Mouse (Mus musculus) forebrain, embryonic 10.5 days (tissue): ENCODE data around the gene Katnb1. TPM values are rescaled to one million over a fixed set of nuclear protein-coding genes. Genes with fewer than 3 reads are reported as not detected.
A peak's percentile ranks its signal among the peaks of the same experiment; 100 is the strongest.

Experiments used
- DNase-seq: peaks from one replicate; pipeline ENCODE4 v3.0.0-alpha.2; 2017; ENCODE audit warnings: low spot score; ENCODE audit errors: extremely low spot score
- H3K27ac ChIP-seq: fragments of 300-500 bp; sonication (generic); 2 replicates; pipeline ENCODE4 v1.5.1; 2016; ENCODE audit warnings: mild to moderate bottlenecking
- H3K27me3 ChIP-seq: fragments of 300-500 bp; sonication (generic); 2 replicates; pipeline ENCODE4 v1.6.1; 2016; ENCODE audit warnings: mild to moderate bottlenecking; ENCODE audit not compliant: poor library complexity, severe bottlenecking
- H3K36me3 ChIP-seq: fragments of 300-500 bp; sonication (generic); replicated peaks from 2 replicates; pipeline ENCODE4 v1.6.1; 2016; ENCODE audit warnings: mild to moderate bottlenecking, moderate library complexity
- H3K4me1 ChIP-seq: fragments of 300-500 bp; sonication (generic); 2 replicates; pipeline ENCODE4 v1.6.1; 2016
- H3K4me3 ChIP-seq: fragments of 300-500 bp; sonication (generic); 2 replicates; pipeline ENCODE4 v1.5.1; 2016; ENCODE audit warnings: mild to moderate bottlenecking, moderate library complexity
- H3K9me3 ChIP-seq: fragments of 300-500 bp; sonication (generic); 2 replicates; pipeline ENCODE4 v1.6.1; 2016; ENCODE audit warnings: mild to moderate bottlenecking, moderate library complexity
- WGBS: fragments of 180-500 bp; shearing (Covaris S2); methylation state at CpG from one replicate; pipeline ENCODE4 v1.1.7; 2016; 5-methylcytosine and 5-hydroxymethylcytosine counted together
- polyA plus RNA-seq: library from polyadenylated mRNA; unstranded; fragments of >200 nt; fragmentation: Nextera tagmentation; extraction: Ambion mirVana; gene quantifications from 2 replicates; pipeline ENCODE4 v1.2.1, GENCODE M21; 2016

Gene Katnb1
- polyA plus RNA-seq, 1 experiment from 2014 or later: 30.7 TPM

DNA sequence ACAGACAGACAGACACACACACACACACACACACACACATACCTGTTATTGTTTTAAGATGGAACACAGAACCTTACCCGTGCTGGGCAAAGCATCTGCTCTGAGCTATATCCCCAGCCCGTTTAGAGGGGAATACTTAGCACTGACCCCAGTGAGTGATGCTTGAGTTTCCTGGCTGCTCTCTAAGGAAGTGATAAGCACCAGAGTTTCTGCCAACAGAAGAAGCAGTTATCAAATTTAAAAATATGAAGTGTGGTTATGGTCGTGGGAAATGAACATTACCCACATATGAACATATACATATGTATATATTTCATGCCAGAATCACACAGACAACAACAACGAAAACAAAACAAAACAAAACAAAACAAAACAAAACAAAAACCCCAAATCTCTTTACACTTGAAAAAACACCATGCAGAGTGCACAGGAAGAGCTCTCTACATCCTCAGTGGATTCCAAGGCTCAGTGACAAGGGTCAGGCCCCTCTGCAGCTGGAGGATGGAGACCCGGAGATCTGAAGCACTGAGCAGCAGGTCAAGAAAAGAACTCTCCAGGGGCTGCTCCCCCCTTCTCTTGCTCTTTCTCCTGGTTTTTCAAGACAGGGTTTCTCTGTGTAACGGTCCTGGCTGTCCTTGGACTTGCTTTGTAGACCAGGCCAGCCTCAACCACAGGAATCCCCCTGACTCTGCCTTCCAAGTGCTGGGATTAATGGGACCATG, 21.0 kb upstream of the Katnb1 start:
- Histone ChIP-seq H3K9me3 (no peaks in the 10 kb centered on the region), H3K4me1 (peaks cover 3% of the 10 kb centered on the region), H3K27me3 (no peaks in the 10 kb centered on the region), H3K27ac (no peak overlapping the region), H3K4me3 (no peak overlapping the region), H3K36me3 (no peaks in the 10 kb centered on the region)
- no peak for DNase-seq
- 79% methylated on average over 6 of the region's 6 CpGs for WGBS

- H3K27ac ChIP-seq: no peak overlapping the region
- H3K36me3 ChIP-seq: no peaks in the 10 kb centered on the region
- no peaks in the 10 kb centered on the region for H3K27me3 ChIP-seq
- no peak for DNase-seq
- WGBS: 96% methylated on average over 2 of the region's 2 CpGs
- no peaks in the 10 kb centered on the region for H3K9me3 ChIP-seq
- H3K4me3 ChIP-seq: no peak overlapping the region
- no peaks in the 10 kb centered on the region for H3K4me1 ChIP-seq
Observed at GRCm38 (mm10) chr8:95064531-95064930, 16.5 kb upstream of the Katnb1 start.

DNA sequence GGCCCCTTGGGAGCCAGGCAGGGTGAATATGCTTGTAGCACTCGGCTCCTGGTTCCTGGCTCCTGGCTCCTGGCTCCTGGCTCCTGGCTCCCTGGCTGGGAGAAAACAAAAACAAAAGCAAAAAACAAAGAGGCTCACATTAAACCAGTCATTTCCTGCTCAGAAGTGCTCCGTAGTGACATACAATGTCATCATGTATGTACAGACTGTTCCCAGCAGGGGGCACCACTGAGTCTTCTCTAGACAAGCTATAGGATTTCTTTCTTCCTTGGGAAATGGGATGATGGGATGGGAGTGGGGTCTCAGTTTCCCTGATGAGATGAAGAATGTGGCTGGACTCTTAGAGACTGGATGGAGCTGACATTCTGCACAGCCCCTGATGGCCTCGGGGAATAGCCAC, 13.4 kb upstream of the Katnb1 start:
- peak; percentile 38 for DNase-seq
- no peaks in the 10 kb centered on the region for H3K36me3 ChIP-seq
- WGBS: 53% methylated on average over 3 of the region's 3 CpGs

GRCm38 (mm10) chr8:95075504-95075903, 5.5 kb upstream of the Katnb1 start:
- H3K4me1 ChIP-seq: peaks cover 7% of the 10 kb centered on the region
- DNase-seq: no peak
- H3K4me3 ChIP-seq: no peak overlapping the region
- H3K9me3 ChIP-seq: no peaks in the 10 kb centered on the region
- no peaks in the 10 kb centered on the region for H3K36me3 ChIP-seq
- WGBS: 81% methylated on average over 3 of the region's 3 CpGs
- H3K27ac ChIP-seq: no peak overlapping the region
- H3K27me3 ChIP-seq: no peaks in the 10 kb centered on the region

More for the DNA sequence above, 13.4 kb upstream of the Katnb1 start:
- Histone ChIP-seq H3K4me1 (no peaks in the 10 kb centered on the region), H3K4me3 (no peak overlapping the region), H3K27me3 (no peaks in the 10 kb centered on the region), H3K9me3 (no peaks in the 10 kb centered on the region), H3K27ac (no peak overlapping the region)

- no peaks in the 10 kb centered on the region for H3K27me3 ChIP-seq
- no peaks in the 10 kb centered on the region for H3K36me3 ChIP-seq
- DNase-seq: no peak
- no peak overlapping the region for H3K4me3 ChIP-seq
- no peak overlapping the region for H3K27ac ChIP-seq
- no peaks in the 10 kb centered on the region for H3K9me3 ChIP-seq
- whole genome bisulfite sequencing: 81% methylated on average over 17 of the region's 17 CpGs
- H3K4me1 ChIP-seq: peaks cover 7% of the 10 kb centered on the region
Observed at GRCm38 (mm10) chr8:95076151-95076550, 4.8 kb upstream of the Katnb1 start.

DNA sequence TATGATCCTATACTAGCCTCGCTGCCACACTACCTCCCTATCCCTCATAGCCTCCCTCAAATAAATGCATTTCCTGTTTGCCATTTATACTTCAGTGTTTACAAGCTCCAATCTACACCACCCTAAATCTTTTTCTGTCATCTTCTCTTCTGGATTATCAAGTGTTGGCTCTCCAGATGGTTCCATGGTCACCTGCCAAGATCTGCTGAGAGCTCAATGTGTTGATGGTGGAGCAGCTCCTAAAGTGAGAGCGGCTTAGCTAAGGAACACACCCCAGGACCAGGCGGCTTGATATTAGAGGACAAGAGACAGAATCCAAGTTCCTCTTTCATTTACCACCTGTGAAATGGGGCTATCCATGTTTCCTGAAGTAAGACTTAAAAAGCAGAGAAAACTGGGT, 2.9 kb upstream of the Katnb1 start:
- Histone ChIP-seq H3K4me3 (no peak overlapping the region), H3K27ac (no peak overlapping the region), H3K27me3 (no peaks in the 10 kb centered on the region), H3K4me1 (peaks cover 24% of the 10 kb centered on the region), H3K36me3 (0 out of 2 replicates have a peak, but pooled peaks cover 2% of the 10 kb centered on the region), H3K9me3 (no peaks in the 10 kb centered on the region)
- no peak for DNase-seq
- 86% methylated on average over 3 of the region's 3 CpGs for WGBS

DNA sequence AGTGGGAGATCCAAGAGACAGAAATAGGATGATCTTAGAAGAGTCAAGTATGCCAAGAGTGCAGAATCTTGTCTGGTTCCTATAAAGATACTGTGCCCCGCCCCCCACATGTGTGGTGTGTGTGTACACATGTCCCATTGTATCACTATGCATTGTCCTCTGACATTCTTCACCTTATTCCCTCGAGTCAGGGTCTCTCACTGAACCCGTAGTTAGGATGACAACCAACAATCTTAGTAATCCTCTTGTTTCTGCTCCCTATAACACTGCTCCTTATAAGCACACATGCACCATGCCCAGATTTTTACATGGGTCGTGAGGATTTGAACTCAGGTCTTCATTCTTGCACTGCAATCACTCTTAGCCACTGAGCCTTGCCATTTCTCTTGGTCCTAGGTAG, 1.7 kb upstream of the Katnb1 start:
- WGBS: 84% methylated on average over 4 of the region's 4 CpGs
- H3K27me3 ChIP-seq: no peaks in the 10 kb centered on the region
- no peak overlapping the region for H3K27ac ChIP-seq
- DNase-seq: no peak
- H3K4me3 ChIP-seq: no peak overlapping the region
- H3K9me3 ChIP-seq: no peaks in the 10 kb centered on the region
- peaks cover 27% of the 10 kb centered on the region for H3K4me1 ChIP-seq
- H3K36me3 ChIP-seq: peaks cover 11% of the 10 kb centered on the region

- whole genome bisulfite sequencing: 10% methylated on average over 11 of the region's 11 CpGs
- no peaks in the 10 kb centered on the region for H3K9me3 ChIP-seq
- no peaks in the 10 kb centered on the region for H3K27me3 ChIP-seq
- H3K4me1 ChIP-seq: peaks cover 27% of the 10 kb centered on the region
- peak overlapping the region; percentile 89 for H3K27ac ChIP-seq
- H3K4me3 ChIP-seq: peak overlapping the region; percentile 82
- H3K36me3 ChIP-seq: peaks cover 31% of the 10 kb centered on the region
- no peak for DNase-seq
Observed at GRCm38 (mm10) chr8:95081650-95082049, 664 bp downstream of the Katnb1 start.

- Histone ChIP-seq H3K4me3 (no peak overlapping the region), H3K9me3 (no peaks in the 10 kb centered on the region), H3K27ac (no peak overlapping the region), H3K36me3 (peaks cover 56% of the 10 kb centered on the region), H3K27me3 (no peaks in the 10 kb centered on the region), H3K4me1 (peaks cover 27% of the 10 kb centered on the region)
- 94% methylated on average over 4 of the region's 4 CpGs for WGBS
- DNase-seq: no peak
Observed at GRCm38 (mm10) chr8:95084261-95084660, 3.3 kb downstream of the Katnb1 start.

- H3K9me3 ChIP-seq: no peaks in the 10 kb centered on the region
- H3K4me3 ChIP-seq: no peak overlapping the region
- no peak for DNase-seq
- peak overlapping the region; percentile 58 for H3K27ac ChIP-seq
- H3K27me3 ChIP-seq: no peaks in the 10 kb centered on the region
- H3K36me3 ChIP-seq: peaks cover 61% of the 10 kb centered on the region
- WGBS: 88% methylated on average over 10 of the region's 10 CpGs
- peaks cover 24% of the 10 kb centered on the region for H3K4me1 ChIP-seq
Observed at GRCm38 (mm10) chr8:95084744-95085431, 3.9 kb downstream of the Katnb1 start.

DNA sequence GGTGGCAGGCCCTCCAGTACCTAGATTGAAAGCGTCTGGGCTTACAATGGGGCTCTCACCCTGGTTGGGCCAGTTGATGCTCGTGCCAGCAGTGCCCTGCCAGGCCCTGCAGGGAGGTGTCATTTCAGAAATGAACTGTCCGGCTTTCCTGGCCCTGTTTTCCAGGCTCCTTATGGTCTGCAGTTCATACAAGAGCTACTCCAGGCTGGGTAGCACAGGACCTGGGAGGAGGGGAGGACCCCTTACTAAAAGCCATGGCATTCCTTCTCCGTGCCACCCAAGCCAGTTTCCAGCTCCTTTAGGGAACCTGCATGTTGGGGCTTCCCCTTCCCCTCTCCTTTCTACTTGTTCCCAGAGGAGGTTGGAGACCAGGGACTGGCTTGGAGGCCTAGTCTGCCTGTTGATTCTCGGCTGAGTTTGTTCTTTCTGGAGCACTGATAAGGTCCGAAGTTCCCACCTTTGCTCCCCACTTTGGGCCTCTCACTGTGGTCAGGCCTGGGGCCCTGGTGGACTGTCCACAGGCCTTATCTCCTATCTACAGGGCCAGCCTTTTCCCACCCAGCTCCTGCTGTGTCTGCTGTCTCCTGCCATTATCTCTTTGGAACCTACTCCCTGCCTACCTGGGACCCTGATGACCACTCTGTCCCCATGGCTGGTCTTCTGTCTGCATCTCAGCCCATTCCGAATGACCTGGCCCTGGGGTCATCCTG, 4.6 kb downstream of the Katnb1 start:
- Histone ChIP-seq H3K9me3 (no peaks in the 10 kb centered on the region), H3K27me3 (no peaks in the 10 kb centered on the region), H3K36me3 (peaks cover 68% of the 10 kb centered on the region), H3K4me1 (peaks cover 20% of the 10 kb centered on the region), H3K4me3 (no peak overlapping the region), H3K27ac (peak overlapping the region; percentile 27; the same call in 1 of the 2 replicates)
- DNase-seq: no peak
- 90% methylated on average over 7 of the region's 7 CpGs for WGBS

DNA sequence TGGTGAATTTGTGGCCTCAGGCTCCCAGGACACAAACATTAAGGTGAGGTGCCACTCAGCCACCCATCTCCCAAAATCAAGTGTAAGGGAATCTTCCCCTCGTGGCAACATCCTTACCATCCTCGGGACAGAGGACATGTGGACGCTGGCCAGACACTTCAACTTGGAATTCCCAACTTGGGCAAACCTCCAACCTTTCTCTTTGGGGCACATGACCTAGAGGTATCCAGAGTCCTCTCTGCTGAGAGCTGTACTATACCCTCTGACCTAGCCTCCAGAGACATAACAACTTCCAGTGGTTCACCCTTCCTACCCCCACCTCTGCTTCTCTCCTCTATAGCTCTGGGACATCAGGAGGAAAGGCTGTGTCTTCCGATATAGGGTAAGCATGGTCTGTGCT, 12.6 kb downstream of the Katnb1 start:
- 94% methylated on average over 4 of the region's 4 CpGs for WGBS
- no peak for DNase-seq

GRCm38 (mm10) chr8:95099009-95099408, 18.0 kb downstream of the Katnb1 start:
- 30% methylated on average over 5 of the region's 5 CpGs for WGBS
- no peaks in the 10 kb centered on the region for H3K9me3 ChIP-seq
- peaks cover 68% of the 10 kb centered on the region for H3K36me3 ChIP-seq
- no peaks in the 10 kb centered on the region for H3K27me3 ChIP-seq
- no peak overlapping the region for H3K4me3 ChIP-seq
- no peaks in the 10 kb centered on the region for H3K4me1 ChIP-seq
- H3K27ac ChIP-seq: no peak overlapping the region
- DNase-seq: peak; percentile 55

More for the DNA sequence above, 12.6 kb downstream of the Katnb1 start:
- H3K4me1 ChIP-seq: no peaks in the 10 kb centered on the region
- H3K9me3 ChIP-seq: no peaks in the 10 kb centered on the region
- H3K27me3 ChIP-seq: no peaks in the 10 kb centered on the region
- H3K4me3 ChIP-seq: no peak overlapping the region
- no peak overlapping the region for H3K27ac ChIP-seq
- H3K36me3 ChIP-seq: peaks cover 97% of the 10 kb centered on the region
